Mouse (Mus musculus) hindbrain, embryonic 15.5 days (tissue): ENCODE data around the gene Olfr51. TPM values are rescaled to one million over a fixed set of nuclear protein-coding genes. Genes with fewer than 3 reads are reported as not detected.
"Not testable (repeated sequence)": the region's sequence is repeated elsewhere in the genome, so short reads cannot be mapped to it uniquely, and the experiment has no call there.

Experiments used
- ATAC-seq: fragments of 200-750 bp; cut with Nextera tagmentation; 2 replicates; pipeline ENCODE4 v1.8.0; 2017; ENCODE audit warnings: low read depth, moderate number of reproducible peaks, moderate TSS enrichment; ENCODE audit not compliant: low FRiP score
- H3K27ac ChIP-seq: fragments of 300-500 bp; sonication (generic); replicated peaks from 2 replicates; pipeline ENCODE4 v1.5.1; 2015; ENCODE audit warnings: mild to moderate bottlenecking, inconsistent platforms
- H3K27me3 ChIP-seq: fragments of 300-500 bp; sonication (generic); 2 replicates; pipeline ENCODE4 v1.6.1; 2015; ENCODE audit warnings: control low read depth, inconsistent platforms
- H3K36me3 ChIP-seq: fragments of 300-500 bp; sonication (generic); 2 replicates; pipeline ENCODE4 v1.6.1; 2015; ENCODE audit warnings: control low read depth, inconsistent platforms
- H3K4me1 ChIP-seq: fragments of 300-500 bp; sonication (generic); replicated peaks from 2 replicates; pipeline ENCODE4 v1.6.1; 2015; ENCODE audit warnings: control low read depth, inconsistent platforms
- H3K4me2 ChIP-seq: fragments of 300-500 bp; sonication (generic); 2 replicates; pipeline ENCODE4 v1.6.1; 2015; ENCODE audit warnings: moderate library complexity, mild to moderate bottlenecking, inconsistent platforms
- H3K4me3 ChIP-seq: fragments of 300-500 bp; sonication (generic); 2 replicates; pipeline ENCODE4 v1.5.1; 2015; ENCODE audit warnings: mild to moderate bottlenecking, inconsistent platforms
- H3K9ac ChIP-seq: fragments of 300-500 bp; sonication (generic); 2 replicates; pipeline ENCODE4 v1.6.1; 2015; ENCODE audit warnings: inconsistent platforms
- H3K9me3 ChIP-seq: fragments of 300-500 bp; sonication (generic); 2 replicates; pipeline ENCODE4 v1.6.1; 2016; ENCODE audit warnings: control low read depth, inconsistent platforms
- WGBS: fragments of 180-500 bp; shearing (Covaris S2); methylation state at CpG from one replicate; pipeline ENCODE4 v1.1.7; 2015; 5-methylcytosine and 5-hydroxymethylcytosine counted together
- polyA plus RNA-seq: library from polyadenylated mRNA; unstranded; fragments of >200 nt; fragmentation: Nextera tagmentation; extraction: Ambion mirVana; gene quantifications from 2 replicates; pipeline ENCODE4 v1.2.1, GENCODE M21; 2015

The Olfr51 gene
- polyA plus RNA-seq = not detected in 2 replicates

GRCm38 (mm10) chr11:51003296-51003695 is at the start of gene Olfr51:
Gene Olfr51 (plus strand): TSS chr11:51003596.
- H3K9ac ChIP-seq = no peak within 1 kb of the TSS
- 82% methylated on average over 5 of the region's 5 CpGs for WGBS
- no peak within 1 kb of the TSS for H3K4me3 ChIP-seq
- no peaks in the 10 kb centered on the region for H3K36me3 ChIP-seq
- H3K4me2 ChIP-seq = no peak within 1 kb of the TSS
- H3K9me3 ChIP-seq = no peaks in the 10 kb centered on the region
- H3K4me1 ChIP-seq = no peaks in the 10 kb centered on the region
- no peak within 1 kb of the TSS for H3K27ac ChIP-seq
- no peak for ATAC-seq
- no peaks in the 10 kb centered on the region for H3K27me3 ChIP-seq

GRCm38 (mm10) chr11:50953665-50954064 is 49.7 kb upstream of the Olfr51 start, which contains the start of gene Prop1:
Gene Prop1 (minus strand): TSS chr11:50953765.
- Histone ChIP-seq H3K4me2 (no peak within 1 kb of the TSS), H3K27me3 (no peaks in the 10 kb centered on the region), H3K4me3 (no peak within 1 kb of the TSS), H3K36me3 (no peaks in the 10 kb centered on the region), H3K4me1 (no peaks in the 10 kb centered on the region), H3K9me3 (no peaks in the 10 kb centered on the region), H3K9ac (no peak within 1 kb of the TSS), H3K27ac (no peak within 1 kb of the TSS)
- no peak for ATAC-seq
- 64% methylated on average over 6 of the region's 6 CpGs for WGBS

GRCm38 (mm10) chr11:50964886-50965285 is 38.5 kb upstream of the Olfr51 start:
- ATAC-seq = no peak
- no peaks in the 10 kb centered on the region for H3K27me3 ChIP-seq
- no peak overlapping the region for H3K9ac ChIP-seq
- H3K9me3 ChIP-seq = no peaks in the 10 kb centered on the region
- no peak overlapping the region for H3K4me2 ChIP-seq
- H3K36me3 ChIP-seq = no peaks in the 10 kb centered on the region
- no peak overlapping the region for H3K4me3 ChIP-seq
- no peak overlapping the region for H3K27ac ChIP-seq
- 85% methylated on average over 2 of the region's 2 CpGs for WGBS
- no peaks in the 10 kb centered on the region for H3K4me1 ChIP-seq

- no peaks in the 10 kb centered on the region for H3K4me1 ChIP-seq
- no peak within 1 kb of the TSS for H3K27ac ChIP-seq
- H3K27me3 ChIP-seq = no peaks in the 10 kb centered on the region
- WGBS = 86% methylated on average over 11 of the region's 11 CpGs
- no peak within 1 kb of the TSS for H3K4me3 ChIP-seq
- H3K36me3 ChIP-seq = no peaks in the 10 kb centered on the region
- H3K4me2 ChIP-seq = no peak within 1 kb of the TSS
- H3K9me3 ChIP-seq = no peaks in the 10 kb centered on the region
- H3K9ac ChIP-seq = no peak within 1 kb of the TSS
- no peak for ATAC-seq
These were observed 37.2 kb upstream of the Olfr51 start, which contains the start of gene Olfr1378 for GRCm38 (mm10) chr11:50966230-50966629. Gene Olfr1378 (plus strand): TSS chr11:50966530.

GRCm38 (mm10) chr11:50977216-50977615 is 26.2 kb upstream of the Olfr51 start:
- WGBS = 81% methylated on average over 4 of the region's 4 CpGs
- Histone ChIP-seq H3K27ac (no peak overlapping the region), H3K27me3 (no peaks in the 10 kb centered on the region), H3K36me3 (no peaks in the 10 kb centered on the region), H3K9me3 (no peaks in the 10 kb centered on the region), H3K4me1 (no peaks in the 10 kb centered on the region), H3K4me2 (no peak overlapping the region), H3K9ac (no peak overlapping the region), H3K4me3 (no peak overlapping the region)
- ATAC-seq = no peak

- no peak within 1 kb of the TSS for H3K4me3 ChIP-seq
- H3K27ac ChIP-seq = no peak within 1 kb of the TSS
- ATAC-seq = no peak
- H3K4me1 ChIP-seq = no peaks in the 10 kb centered on the region
- H3K36me3 ChIP-seq = no peaks in the 10 kb centered on the region
- H3K9ac ChIP-seq = no peak within 1 kb of the TSS
- WGBS = 61% methylated on average over 5 of the region's 5 CpGs
- no peaks in the 10 kb centered on the region for H3K9me3 ChIP-seq
- H3K27me3 ChIP-seq = no peaks in the 10 kb centered on the region
- H3K4me2 ChIP-seq = no peak within 1 kb of the TSS
These were observed 21.7 kb upstream of the Olfr51 start, which contains the start of gene Olfr1377 for GRCm38 (mm10) chr11:50981667-50982066. Gene Olfr1377 (plus strand): TSS chr11:50981967.

- no peak overlapping the region for H3K9ac ChIP-seq
- ATAC-seq = no peak
- WGBS = 56% methylated on average over 5 of the region's 5 CpGs
- no peak overlapping the region for H3K4me3 ChIP-seq
- no peaks in the 10 kb centered on the region for H3K27me3 ChIP-seq
- no peak overlapping the region for H3K4me2 ChIP-seq
- no peak overlapping the region for H3K27ac ChIP-seq
- H3K4me1 ChIP-seq = no peaks in the 10 kb centered on the region
- H3K9me3 ChIP-seq = no peaks in the 10 kb centered on the region
- H3K36me3 ChIP-seq = no peaks in the 10 kb centered on the region
These were observed 8.4 kb downstream of the Olfr51 start for GRCm38 (mm10) chr11:51011821-51012220.

- Histone ChIP-seq H3K27me3 (no peaks in the 10 kb centered on the region), H3K36me3 (no peaks in the 10 kb centered on the region), H3K27ac (no peak within 1 kb of the TSS), H3K9ac (no peak within 1 kb of the TSS), H3K4me3 (no peak within 1 kb of the TSS), H3K4me1 (no peaks in the 10 kb centered on the region), H3K4me2 (no peak within 1 kb of the TSS), H3K9me3 (no peaks in the 10 kb centered on the region)
- 62% methylated on average over 1 of the region's 1 CpGs for WGBS
- ATAC-seq = no peak
These were observed 10.5 kb downstream of the Olfr51 start, which contains the start of gene Olfr54 for GRCm38 (mm10) chr11:51013936-51014335. Gene Olfr54 (plus strand): TSS chr11:51014236.

- WGBS = 47% methylated on average over 2 of the region's 2 CpGs
- H3K4me1 ChIP-seq = no peaks in the 10 kb centered on the region
- H3K36me3 ChIP-seq = no peaks in the 10 kb centered on the region
- H3K27ac ChIP-seq = no peak overlapping the region
- no peak overlapping the region for H3K9ac ChIP-seq
- H3K4me2 ChIP-seq = no peak overlapping the region
- no peaks in the 10 kb centered on the region for H3K9me3 ChIP-seq
- no peaks in the 10 kb centered on the region for H3K27me3 ChIP-seq
- H3K4me3 ChIP-seq = no peak overlapping the region
- no peak for ATAC-seq
These were observed 12.9 kb downstream of the Olfr51 start for GRCm38 (mm10) chr11:51016341-51016740.

- H3K9me3 ChIP-seq, H3K27ac ChIP-seq, H3K9ac ChIP-seq, H3K27me3 ChIP-seq, ATAC-seq, H3K4me1 ChIP-seq, H3K4me2 ChIP-seq, H3K36me3 ChIP-seq, H3K4me3 ChIP-seq: not testable (repeated sequence)
- WGBS = 90% methylated on average over 11 of the region's 11 CpGs
These were observed 23.4 kb downstream of the Olfr51 start for GRCm38 (mm10) chr11:51026811-51027210.

- not testable (repeated sequence) for H3K4me1 ChIP-seq, ATAC-seq, H3K9me3 ChIP-seq, H3K4me3 ChIP-seq, H3K27me3 ChIP-seq, H3K4me2 ChIP-seq, H3K36me3 ChIP-seq, H3K27ac ChIP-seq, H3K9ac ChIP-seq
- WGBS = 76% methylated on average over 8 of the region's 8 CpGs
These were observed 26.0 kb downstream of the Olfr51 start for GRCm38 (mm10) chr11:51029381-51029780.

GRCm38 (mm10) chr11:51030225-51030624 is 26.8 kb downstream of the Olfr51 start:
- Histone ChIP-seq H3K4me2 (no peak overlapping the region), H3K4me3 (no peak overlapping the region), H3K27ac (no peak overlapping the region), H3K9me3 (no peaks in the 10 kb centered on the region), H3K27me3 (no peaks in the 10 kb centered on the region), H3K4me1 (no peaks in the 10 kb centered on the region), H3K9ac (no peak overlapping the region), H3K36me3 (no peaks in the 10 kb centered on the region)
- ATAC-seq = no peak
- WGBS = 82% methylated on average over 2 of the region's 2 CpGs

GRCm38 (mm10) chr11:51032851-51033250 is 29.5 kb downstream of the Olfr51 start:
- Histone ChIP-seq H3K27ac (no peak overlapping the region), H3K4me1 (no peaks in the 10 kb centered on the region), H3K9me3 (no peaks in the 10 kb centered on the region), H3K27me3 (no peaks in the 10 kb centered on the region), H3K4me2 (no peak overlapping the region), H3K36me3 (no peaks in the 10 kb centered on the region), H3K9ac (no peak overlapping the region), H3K4me3 (no peak overlapping the region)
- no peak for ATAC-seq
- WGBS = 15% methylated on average over 1 of the region's 1 CpGs
